Mouse (Mus musculus) retina, embryonic 14.5 days (tissue): ENCODE measurements around the gene Selplg.

ENCODE experiments used
- DNase-seq: peaks from one replicate; pipeline ENCODE4 v3.0.0-alpha.2; 2015; ENCODE audit warnings: low spot score

Gene Selplg

DNA sequence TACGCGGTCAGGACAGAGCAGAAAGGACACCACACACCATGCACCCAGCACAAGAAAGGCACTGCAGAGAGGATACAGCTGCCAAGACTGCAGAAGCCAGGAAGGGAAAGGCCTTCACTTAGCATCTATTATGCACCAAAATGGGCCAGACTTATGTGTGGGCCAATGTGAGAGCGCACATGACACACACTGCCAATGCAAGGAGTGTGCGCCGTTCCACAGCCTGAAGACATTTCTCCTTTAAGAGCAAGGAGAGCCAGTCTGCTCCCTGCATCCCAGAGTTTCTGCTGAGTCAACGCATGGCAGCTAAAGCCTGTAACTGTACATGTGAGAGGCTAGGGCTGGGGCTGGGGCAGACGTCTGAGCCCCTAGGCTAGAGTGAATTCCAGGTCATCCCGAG, 63.6 kb downstream of the Selplg start:
- DNase-seq: no peak
